Mouse (Mus musculus) liver (tissue): Measurements from ENCODE around the gene Cfap161.

Source experiments
- DNase-seq: peaks from one replicate; pipeline ENCODE4 v3.0.0-alpha.2; 2020; ENCODE audit warnings: mixed read lengths

Gene Cfap161

DNA sequence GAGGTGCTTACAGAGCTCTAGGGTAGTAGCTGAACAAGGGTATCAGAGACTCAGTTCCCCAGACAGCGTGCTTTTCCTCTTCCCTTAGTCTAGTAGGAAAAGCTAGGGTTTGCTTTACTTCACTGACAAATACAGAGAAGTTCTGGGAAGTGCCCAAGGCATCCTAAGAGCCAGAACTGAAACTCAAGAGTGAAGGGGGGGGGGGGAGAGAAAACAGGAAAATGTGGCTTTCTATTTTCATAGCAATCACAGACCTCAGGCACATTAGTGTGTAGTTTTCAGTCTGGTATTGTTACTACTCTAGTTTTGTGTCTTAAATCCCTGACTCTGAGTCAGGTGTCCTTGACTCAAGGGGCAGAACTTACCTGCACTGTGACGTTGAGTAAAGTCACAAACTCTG is 7.3 kb upstream of the Cfap161 start:
- no peak for DNase-seq

DNA sequence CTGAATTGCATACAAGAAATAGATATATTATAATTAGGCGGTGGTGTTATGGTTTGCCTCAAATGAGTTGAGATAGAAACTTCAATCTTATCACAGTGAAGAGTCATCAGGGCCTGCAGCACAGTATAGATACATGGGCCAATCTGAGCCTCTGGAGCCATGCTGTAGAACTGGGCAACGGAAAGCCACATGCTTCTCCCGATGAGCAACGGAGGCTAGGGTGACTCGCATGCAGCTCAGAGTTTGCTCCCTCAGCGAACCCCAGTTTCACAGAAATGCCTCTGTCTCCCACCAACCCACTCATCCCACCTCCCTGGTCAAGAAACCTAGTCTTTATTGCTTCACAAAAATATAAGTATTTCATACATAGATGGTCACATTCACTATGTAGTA is 6.8 kb upstream of the Cfap161 start:
- no peak for DNase-seq

DNA sequence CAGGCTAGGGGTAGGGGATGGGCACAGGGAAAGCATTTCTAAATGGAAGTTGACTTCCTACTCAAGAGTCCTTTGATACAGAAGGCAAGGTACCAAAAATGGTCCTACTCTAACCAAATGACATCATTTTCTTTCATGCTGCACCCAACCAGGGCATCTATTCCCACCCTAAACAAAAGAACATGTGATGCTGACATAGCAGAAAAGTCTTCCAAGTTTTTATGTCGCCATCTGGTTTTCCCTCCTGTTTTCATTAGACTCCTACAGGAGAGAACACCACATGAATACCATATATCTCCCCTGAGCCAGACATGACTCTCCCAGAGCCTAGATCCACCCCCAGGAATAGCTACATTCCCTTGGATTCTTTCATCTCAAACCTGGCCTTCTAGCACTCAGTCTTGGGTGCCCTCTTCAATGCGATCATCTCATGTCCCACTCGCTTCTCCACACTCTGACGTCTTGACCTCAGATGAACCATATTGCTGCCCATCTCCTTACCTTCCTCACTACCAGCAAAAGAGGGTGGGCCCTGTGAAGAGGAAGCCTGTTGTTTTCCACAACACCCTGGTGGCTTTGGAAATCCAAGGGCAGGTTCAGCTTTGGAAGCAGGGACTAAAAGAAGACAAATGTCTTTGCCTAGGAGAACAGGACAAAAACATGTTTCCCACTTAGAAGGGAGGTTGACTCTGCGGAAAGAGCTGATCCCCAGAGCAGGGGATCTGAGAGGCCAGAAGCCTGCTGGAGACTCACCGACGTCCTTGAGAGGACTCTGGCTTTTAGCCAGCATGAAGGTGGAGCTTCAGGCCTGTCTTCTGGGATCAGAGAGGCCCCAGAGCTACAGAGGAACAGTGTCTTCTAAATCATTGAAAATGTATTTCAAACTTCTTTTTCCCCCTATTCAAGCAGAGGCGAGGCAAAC is 6.1 kb upstream of the Cfap161 start:
- no peak for DNase-seq

DNA sequence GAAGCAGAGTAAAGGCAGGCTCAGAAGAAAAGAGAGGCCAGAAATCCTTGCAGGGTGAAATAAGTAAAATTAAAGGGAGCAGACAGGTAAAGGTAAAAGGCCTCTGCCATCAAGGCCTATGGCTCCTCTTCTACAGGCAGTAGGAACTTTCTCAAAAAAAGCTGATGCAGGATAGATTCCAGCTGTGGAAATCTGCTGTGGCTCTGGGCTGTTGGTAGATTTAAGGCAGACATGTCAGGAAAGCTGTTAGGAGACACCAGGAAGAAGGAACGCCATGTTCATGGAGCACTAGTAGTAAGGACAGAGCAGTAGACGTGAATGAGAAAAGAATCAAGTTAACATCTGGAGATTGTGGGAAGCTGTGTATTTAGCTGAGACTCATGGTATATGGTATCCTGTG is 5.4 kb upstream of the Cfap161 start:
- DNase-seq, result no peak

DNA sequence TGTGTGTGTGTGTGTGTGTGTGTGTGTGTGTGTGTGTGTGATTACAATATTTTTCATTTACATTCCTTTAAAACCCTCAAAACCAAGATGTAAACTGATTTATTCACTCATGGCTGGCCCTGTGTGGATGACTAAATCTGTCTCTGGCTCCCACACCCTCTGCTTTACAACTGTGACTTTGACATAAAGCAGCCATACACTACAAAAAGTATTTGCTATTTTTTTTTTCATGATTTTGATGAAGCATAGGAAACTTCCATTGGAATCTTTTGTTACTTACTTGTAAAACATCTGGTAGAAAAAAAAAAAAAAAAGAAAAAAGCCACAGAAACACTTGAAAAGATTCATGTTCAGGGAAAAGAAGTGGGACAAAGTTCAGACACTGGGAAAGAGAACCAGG is 3.3 kb upstream of the Cfap161 start:
- DNase-seq, result no peak

DNA sequence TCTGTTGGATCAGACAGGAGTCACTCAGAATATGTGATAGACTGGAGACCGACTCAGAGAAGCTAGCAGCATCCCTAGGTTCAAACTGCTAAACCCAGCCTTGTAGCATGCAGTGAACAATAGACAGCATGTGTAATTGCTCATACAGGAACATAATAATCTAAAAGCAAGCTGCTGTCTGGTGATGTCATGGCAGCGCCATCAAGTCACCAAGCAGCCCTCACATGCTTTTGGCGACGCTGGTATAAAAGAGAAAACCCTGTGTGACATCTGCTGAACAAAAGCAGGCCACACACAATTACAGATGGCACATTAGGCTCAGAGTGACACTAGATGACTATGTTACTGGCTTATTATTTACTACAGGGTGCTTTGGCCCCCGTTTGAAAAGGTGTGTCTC is 1.5 kb upstream of the Cfap161 start:
- no peak for DNase-seq

DNA sequence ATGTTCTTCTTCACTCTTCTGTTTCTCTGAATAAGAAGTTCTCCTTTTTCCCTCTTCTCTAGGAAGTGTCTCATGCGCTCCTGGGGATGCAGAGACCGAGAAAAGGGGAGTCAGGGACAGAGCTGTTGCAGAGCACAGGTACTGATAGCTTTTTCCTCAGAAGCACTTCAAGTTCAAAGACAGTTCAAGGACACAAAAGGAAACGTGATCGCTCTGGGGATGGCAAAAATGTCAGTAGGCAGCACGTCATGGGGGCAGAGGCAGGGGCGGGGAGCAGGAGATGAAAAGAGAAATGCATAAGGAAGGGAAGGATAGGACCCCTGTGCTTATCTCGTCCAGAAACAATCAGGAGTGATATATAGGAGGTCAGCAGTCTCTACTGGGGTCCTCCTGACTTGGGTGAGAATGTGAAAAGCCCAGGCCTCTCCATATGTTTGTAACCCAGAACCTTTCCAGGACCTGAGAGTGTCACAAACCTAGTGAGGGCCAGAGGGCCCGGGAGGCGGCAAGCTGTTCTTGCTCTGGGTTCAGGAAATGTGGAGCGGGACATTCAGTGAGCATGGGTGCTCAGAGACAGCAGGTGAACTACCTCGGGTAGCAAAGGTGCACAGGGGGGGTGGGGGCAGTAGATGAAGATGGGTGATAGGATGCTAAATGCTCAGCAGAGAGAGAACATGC is 535 bp downstream of the Cfap161 start:
- no peak for DNase-seq

DNA sequence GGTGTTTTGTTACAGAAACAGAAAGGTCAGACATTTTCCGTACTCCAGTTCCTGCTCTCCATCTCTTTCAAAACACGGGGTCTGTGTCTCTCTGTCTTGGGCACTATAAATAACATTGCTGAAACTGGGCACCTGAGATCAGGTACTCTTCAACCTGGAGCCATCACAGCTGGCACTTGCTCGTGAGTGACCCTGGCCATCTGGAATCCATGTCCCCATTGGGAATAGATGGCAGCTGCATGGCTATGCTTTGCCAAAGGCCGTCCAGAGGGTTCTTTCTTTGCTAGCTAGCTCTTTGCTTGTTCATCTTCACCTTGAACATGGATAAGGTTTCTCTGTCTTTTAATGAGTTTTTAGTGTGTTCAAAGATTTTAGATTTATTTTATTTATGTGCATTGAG is 13.8 kb downstream of the Cfap161 start:
- DNase-seq, result no peak

DNA sequence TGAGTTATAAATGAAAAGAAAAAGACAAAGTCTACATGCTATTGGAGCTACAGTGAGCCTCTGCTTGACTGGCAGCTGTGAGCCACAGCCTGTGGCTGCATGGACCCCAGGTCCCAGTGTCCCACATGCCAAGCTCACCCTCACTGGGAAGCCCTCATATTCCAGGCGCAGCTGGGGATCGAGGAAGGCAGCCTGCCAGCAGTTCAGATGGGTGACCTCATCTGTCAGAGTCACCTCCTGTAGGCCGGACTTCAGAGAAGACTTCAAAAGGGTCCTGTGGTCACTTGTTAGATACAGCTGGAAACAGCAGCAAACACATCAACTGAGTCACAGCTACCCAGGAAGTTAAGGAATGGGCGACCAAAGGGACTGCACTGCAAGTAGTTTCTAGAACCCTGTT is 14.7 kb downstream of the Cfap161 start:
- no peak for DNase-seq

DNA sequence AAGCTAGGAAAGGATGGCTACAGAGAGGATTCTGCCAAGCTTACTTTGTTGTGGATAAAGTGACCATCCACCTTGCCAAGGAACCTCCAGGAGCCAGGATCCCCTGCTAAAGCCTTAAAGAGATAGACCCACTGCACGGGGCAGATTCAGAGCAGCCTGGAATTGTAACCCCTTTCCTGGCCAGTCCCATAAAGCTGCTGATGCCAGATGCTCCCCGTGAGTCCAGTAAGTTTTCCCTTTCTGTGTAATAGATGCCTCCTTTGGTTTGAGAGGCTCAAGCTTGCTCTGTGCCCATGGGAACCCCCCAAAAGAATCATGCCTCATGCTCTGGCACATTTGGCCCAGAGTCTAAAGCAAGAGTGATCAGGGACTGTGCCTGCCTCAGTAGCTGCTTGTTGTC is 15.7 kb downstream of the Cfap161 start:
- DNase-seq, result no peak

DNA sequence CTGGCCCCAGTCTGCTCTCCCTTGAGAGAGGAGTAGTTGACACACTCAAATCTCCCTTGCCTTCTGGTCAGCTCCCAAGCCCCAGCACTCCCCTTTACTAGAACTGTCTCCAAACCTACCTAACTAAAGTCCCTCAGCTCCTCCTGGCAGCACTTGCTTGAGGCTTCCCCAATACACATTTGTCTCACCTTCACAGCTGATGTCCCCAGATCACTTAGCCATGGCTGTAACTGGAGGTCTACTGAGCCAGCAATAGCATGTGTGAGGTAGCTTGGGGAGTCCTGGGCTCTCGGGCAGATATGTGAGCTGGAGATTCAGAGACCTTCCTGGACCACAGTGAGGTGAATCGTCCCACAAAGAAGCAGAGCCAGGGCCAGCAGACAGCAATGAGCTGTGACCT is 16.2 kb downstream of the Cfap161 start:
- no peak for DNase-seq

DNA sequence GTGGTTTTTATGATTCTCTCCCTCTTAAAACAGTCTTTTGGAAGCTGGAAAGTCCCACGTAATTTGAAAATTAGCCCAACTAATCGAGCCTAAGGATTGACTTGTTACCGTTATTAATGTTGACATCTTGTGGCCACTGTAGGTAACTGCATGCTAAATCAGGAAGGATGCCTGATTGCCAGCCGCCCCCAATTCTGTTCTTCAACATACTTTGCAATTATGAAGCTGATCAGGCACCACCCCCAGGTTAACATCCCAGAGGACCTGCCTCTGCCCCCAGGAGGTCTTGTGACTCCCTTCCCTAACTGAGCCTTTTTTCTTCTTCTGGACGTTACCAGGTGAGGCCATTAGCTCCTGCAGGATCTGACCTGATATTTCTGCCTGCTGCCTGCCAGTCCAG is 20.0 kb downstream of the Cfap161 start:
- DNase-seq, result no peak

DNA sequence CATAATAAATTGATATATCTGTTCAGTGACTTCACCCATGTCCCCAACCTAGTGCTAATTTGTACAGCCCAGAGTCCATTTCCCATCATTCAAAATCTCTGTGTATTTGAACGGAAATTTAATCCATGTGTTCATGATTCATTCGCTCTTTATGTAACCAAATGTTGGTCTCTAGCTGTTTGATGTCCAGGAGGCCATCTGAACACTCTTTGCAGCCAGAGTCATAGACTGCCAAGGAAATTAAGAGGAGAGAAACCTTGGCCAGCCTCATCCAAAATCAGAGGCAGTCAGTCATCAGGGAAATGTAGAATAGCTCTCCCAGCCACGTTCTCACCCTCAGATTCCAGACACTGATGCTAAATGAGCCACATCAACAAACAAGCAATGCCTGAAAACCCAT is 31.0 kb downstream of the Cfap161 start:
- DNase-seq, result no peak

DNA sequence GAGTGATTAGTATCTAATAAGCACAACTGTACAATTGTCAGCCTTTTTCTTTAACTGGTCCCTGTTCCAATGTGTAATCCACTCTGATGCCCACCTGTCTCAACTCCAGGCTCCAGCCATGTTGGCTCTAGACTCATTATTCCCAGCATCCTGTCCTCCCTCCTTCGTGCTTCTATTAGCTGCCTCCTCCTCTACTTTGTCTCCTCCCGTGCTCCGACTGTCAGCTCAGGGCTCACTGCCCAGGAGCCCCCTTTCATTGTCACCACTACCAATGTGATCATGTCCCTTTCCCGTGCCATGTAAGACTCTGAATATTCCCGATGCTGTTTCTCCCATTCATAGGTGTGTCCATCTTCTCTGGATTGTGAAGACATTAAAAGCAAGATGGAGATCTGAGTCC is 32.3 kb downstream of the Cfap161 start:
- DNase-seq, result no peak

DNA sequence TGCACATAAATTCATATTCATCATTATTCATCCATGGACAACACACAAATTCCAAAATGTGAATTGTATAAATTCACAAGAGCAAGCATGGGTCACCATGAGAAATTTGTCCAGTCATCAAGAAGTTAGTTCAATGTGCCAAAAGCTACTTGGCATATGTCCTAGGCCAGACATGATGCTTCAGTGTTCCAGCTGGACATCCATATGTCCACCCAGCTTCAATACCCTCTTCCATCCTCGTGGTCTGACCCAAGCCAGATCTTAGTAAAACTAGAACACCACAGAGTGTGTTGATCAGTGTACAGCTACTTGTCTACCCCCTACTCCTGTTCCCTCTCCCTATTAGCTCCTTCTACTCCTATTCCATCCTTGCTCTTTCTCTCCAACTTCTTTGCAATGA is 43.6 kb downstream of the Cfap161 start:
- no peak for DNase-seq

DNA sequence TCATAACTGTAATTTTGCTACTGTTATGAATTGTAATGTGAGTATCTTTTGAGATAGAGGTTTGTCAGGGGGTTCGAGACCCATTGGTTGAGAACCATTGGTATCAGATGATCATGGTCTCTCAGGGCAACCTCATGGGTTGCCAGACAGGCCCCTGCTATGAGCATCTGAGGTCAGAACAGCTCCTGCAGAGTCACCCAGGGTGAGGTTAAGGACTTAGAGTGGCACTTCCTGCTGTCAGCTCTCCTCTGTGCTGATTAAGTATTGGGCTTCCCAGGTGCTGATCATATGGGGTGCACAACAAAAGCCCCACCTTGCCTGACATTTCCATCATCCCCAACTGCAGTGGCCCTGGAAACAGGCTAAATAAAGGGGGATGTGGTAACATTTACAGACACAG is 46.3 kb downstream of the Cfap161 start:
- no peak for DNase-seq

DNA sequence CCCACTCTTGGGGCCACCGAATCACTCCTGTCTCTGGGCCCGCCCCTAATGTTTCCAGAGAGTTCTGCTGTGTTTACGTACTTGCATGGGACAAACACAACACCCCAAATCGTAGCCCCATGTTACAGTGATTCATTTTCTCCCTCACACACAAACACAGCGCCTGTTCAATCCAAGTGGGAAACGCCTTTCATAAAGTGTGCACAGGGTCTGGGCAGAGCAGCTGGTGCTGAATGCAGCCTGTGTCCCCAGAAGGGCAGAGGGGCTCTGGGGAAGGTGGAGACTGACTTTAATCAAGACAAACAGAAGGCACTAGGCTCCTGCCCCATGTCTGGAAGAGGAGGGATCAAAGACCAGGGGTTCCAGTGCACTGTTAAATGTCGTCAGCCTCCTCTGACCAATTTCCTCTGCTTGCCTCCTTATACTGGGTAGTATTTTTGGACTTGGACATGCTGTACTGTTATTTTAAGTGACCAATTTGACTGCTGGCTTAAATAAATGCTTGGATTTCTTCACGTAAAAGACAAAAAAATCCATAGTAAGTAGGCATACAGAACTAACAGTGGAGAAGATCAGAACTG is 48.5 kb downstream of the Cfap161 start:
- DNase-seq, result no peak

DNA sequence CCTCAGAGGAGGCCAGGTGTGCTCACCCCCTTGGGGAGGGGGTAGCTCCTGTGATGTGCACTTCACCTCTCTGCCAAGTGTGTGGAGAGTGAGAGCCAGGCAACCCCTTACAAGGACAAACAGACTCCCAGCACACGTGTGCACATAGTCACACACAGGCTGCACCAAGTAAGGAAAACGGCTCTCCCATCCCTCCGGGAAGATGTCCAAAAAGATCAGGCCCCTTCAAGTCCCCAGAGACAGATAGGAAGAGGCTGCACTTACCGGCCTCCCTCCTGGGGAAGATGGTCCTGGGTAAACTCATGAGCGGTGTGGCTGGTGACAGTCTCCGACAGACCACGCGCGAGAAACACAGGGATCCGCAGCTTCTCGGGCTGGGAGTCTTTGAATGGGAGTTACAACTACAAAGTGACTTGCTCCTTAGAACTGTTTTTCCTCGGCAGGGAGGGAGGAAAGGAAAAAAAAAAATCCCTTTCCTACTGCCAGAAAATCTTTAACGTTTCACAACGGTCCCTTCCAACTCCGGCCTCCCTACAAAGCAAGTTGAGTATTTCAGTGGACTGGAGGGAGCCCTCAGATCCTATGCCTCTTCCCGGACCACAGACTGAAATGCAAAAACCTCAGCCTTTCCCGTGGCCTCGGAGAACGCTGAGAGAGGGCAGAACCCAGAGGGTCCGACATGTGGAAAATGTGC is 49.1 kb downstream of the Cfap161 start, which contains the start of gene Il16:
Gene Il16, minus strand, starts transcription at position 314 of the 694 bp plus-strand sequence.
- no peak for DNase-seq

DNA sequence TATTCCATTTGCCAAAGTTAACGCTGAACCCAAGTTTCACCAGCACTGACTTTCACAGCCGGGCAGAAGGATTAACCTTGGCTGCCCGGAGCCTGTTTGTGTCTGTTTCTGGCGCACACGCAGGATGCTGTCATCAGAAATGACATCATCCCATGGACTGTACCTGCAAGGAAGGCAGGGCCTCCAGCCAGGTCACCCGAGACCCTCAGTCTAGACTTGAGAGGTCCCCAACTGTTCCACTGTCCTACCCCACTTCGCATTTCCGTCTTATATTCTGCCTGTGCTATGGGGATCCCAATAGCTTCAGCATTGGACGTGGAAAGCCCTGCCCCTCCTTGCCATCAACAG is 49.6 kb downstream of the Cfap161 start:
- DNase-seq, result no peak

DNA sequence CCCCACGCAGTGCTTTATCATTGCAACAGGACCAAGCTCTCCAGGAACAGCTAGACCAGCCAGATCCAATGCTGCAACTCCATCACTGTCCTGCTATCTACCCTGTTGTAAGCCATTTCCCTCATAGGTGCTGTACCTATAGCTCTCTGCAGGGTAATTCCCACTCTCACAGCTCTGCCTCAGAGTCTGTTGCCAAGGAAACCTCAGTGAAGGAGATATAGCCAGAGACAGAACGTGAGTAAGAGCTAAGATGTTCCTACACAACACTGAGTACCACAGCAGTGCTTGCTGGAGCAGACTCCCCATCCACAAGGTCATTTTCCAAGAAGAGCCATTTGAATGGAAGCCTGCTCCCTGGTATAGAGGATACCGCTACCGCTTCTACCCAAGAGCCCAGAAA is 50.4 kb downstream of the Cfap161 start:
- no peak for DNase-seq

DNA sequence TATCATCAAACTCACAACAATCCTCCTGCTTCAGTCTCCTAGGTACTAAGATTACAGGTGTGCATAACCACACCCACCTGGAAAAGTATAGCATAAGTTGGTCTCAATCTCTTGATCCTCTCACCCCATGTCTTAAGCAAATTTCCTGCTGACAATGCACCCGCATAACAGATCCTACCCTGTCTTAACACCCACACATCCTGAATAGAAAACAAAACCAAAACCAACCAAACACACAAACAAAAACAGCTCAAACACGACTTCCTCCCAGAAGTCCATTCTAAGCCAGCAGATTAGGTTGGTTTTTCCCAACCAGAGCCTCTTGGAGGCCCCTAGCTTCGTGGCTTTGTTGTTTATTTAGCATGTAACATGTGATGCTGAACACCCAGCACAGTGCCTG is 52.0 kb downstream of the Cfap161 start:
- no peak for DNase-seq

DNA sequence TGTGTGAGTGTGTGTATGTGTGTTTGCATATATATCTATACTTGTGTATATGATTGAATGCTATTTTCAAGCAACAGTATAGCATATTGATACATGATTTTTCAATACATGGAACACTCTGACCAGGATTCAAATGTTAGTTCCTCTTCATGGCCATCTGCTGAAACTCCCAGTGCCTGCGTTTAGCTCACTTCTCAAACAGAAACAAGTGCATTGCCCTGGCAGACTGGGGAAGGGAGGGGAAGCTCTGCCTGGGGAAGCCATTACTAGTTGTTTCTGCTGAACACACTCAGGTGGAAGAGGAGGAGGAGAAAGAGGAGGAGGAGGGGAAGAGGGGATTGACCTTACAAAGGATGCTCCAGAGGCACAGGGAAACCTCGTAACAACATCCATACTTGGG is 52.7 kb downstream of the Cfap161 start:
- no peak for DNase-seq

DNA sequence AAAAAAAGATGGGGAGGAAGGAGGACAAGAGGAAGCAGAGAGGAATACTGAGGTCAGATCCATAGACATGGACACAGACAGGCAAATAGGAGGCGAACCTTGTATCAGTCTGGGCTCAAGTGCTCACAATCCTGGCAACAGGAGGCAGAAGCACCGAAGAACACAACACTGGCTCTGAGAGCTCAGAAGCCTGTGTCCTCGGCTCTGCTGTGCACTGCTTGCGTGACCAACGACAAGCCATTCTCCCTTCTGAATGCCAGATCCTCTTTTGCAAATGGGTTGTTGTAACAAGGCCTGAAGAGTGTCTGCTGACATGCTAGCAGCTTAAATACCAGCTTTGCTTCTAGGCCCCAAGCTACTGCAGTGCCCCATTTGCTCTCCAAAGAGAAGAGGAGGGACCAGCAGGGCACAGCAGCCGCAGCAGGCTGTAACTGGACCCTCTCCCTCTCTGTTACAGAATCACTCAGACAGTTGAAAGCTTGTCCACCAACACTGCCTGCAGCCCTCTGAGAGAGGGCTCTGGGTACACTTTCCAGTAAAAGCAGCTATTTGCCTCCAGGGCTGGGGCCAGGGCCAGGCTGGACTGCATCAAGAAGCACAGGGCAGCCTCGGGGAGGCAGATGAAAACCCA is 54.9 kb downstream of the Cfap161 start:
- DNase-seq, result no peak
